Mouse (Mus musculus) left cerebral cortex, adult 11 months (tissue): ENCODE results near the gene Afdn.
"Not testable (repeated sequence)": the region's sequence is repeated elsewhere in the genome, so short reads cannot be mapped to it uniquely, and the experiment has no call there.

Experiments used
- DNase-seq: peaks from one replicate; pipeline ENCODE4 v3.0.0; 2022; ENCODE audit warnings: low spot score

Afdn gene

GRCm38 (mm10) chr17:13739981-13740380 is 20.4 kb upstream of the Afdn start:
- DNase-seq: no peak

- DNase-seq: no peak
Observed at GRCm38 (mm10) chr17:13740796-13741195, 19.5 kb upstream of the Afdn start.

DNA sequence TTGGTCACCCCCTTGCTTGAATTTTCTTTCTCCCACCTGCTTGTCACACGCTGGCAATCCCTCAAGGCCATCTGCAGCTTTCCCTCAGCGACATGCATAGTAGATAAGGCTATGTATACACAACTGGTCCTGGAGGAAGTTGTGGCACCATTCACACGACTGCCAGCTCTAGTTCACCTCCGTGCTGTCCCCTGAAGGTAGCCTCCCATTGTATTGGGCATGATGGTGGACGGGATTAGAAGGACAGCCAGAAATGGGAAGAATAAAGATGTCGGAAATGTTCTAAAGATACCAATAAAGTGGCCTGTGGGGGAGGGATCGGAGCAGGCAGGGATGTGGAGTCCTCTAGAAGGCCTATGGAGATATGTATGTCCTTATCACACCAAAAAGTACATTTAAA is 18.7 kb upstream of the Afdn start:
- no peak for DNase-seq

GRCm38 (mm10) chr17:13742334-13742733 is 18.0 kb upstream of the Afdn start:
- no peak for DNase-seq

- DNase-seq: no peak
Observed at GRCm38 (mm10) chr17:13742941-13743708, 17.2 kb upstream of the Afdn start.

- DNase-seq: no peak
Observed at GRCm38 (mm10) chr17:13743709-13744079, 16.6 kb upstream of the Afdn start.

- DNase-seq: no peak
Observed at GRCm38 (mm10) chr17:13744219-13744618, 16.1 kb upstream of the Afdn start.

GRCm38 (mm10) chr17:13744824-13745223 is 15.5 kb upstream of the Afdn start:
- no peak for DNase-seq

GRCm38 (mm10) chr17:13745373-13745772 is 15.0 kb upstream of the Afdn start:
- no peak for DNase-seq

- DNase-seq: no peak
Observed at GRCm38 (mm10) chr17:13746330-13746729, 14.0 kb upstream of the Afdn start.

DNA sequence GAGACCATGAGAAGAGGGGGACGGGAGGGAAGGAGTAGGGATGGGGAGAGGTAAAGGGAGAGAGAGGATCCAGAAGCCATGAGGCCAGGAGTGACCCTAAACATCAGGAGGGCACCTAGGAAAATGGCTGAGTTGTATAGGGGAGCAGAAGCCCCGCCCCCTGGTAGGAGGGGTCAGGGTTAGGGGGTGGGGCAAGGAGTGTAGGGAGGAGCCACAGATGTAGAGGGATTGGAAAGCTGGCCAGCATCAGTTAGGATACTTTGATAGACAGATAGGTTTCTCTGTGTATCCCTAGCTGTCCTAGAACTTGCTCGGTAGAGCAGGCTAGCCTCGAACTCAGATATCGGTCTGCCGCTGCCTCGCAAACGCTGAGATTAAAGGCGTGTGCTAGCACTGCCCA is 12.7 kb upstream of the Afdn start:
- no peak for DNase-seq

- no peak for DNase-seq
Observed at GRCm38 (mm10) chr17:13749027-13749426, 11.3 kb upstream of the Afdn start.

DNA sequence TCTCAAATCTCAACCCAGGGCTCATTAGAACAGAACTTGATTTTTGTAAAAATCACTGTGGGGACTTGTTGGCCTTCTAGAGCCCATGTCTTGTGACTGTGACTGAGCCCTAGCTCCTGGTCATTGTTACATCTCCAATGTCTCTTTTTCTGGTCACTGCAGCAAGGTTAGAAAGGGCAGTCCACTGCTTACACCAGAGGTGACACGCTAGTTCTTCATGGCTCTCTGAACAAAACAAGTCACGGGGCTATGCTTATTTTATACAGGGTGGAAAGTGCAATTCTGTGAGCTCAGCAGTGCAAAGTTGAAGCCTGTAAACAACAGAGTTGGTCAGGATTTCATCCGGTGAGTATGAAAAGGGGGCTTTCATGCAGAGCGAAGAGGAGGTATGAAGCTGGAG is 6.4 kb upstream of the Afdn start:
- DNase-seq: no peak

- DNase-seq: no peak
Observed at GRCm38 (mm10) chr17:13754940-13755339, 5.4 kb upstream of the Afdn start.

DNA sequence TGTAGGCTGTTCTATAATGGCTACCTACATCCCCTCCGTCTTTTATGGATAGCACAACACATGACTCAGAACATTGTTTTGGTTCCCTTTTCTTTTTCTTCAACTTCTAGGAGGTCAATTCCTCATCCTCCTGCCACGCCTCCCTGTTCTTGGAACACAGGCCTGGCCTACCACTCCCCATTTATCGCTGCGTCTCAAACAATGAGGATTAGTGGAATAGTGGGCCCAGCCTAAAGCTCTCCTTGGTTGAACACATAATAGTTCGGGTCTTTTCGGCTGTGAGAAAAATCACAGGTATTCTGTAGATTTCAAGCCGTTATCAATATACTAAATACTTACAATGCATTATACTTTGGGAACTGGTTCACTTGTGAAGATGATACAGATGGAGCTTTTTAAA is 1.8 kb upstream of the Afdn start:
- no peak for DNase-seq

DNA sequence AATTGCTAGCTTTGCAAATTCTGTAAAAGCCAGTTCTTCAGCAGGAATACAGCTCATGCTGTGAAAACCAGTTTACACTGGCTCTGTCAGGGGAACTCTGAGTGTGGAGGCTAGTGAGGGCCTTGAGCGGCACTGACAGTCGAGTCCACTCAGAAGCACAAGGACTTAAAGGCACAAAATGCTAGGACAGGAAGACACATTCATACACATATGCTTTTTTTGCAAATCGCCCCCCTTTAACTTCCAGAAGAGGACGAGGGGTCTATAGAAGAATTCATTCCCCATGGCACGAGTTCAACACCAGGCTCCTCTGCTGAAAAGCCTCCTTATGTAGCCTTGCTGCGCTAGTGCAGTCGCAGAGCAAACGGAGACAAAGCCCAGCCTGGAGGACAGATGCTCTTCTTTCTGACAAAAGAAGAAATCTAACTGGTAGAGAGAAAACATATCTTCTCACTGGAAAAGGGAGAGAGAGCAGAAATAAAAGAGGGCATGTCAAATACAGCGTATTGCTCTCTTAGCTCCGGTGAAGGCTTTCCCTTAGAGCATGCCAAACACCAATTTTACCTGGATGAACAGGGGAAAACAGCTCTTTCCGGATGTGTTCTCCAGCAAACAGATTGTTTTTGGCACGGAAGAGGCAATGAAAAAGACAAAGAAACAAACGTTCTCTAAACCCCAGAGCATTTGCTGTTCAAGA is 1.0 kb upstream of the Afdn start:
- DNase-seq: no peak

- no peak for DNase-seq
Observed at GRCm38 (mm10) chr17:13760675-13761178, 388 bp downstream of the Afdn start.

GRCm38 (mm10) chr17:13761179-13761913 is 1.0 kb downstream of the Afdn start, which contains the start of gene Tcte2:
TSS of gene Tcte2 (minus strand) at chr17:13761825.
- DNase-seq: no peak

DNA sequence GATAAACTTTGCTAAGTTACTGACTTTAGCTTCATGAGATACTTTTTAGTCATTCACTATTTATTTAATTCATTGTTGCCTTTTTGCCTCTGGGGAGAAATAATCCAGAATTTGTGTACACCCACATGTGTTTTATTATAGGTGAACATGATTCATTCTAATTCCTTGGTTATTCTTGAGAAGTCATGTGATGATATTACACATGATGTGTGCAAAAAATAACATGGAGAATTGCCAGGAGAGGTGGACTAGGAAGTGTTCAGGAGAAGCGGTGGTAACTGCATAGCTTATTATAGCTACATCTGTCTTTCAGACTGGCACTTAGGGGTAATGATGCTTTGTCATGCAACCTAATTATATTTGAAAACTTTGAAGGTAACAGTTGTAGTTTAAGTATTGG is 3.5 kb downstream of the Afdn start:
- DNase-seq: no peak

GRCm38 (mm10) chr17:13764911-13765310 is 4.6 kb downstream of the Afdn start:
- not testable (repeated sequence) for DNase-seq

DNA sequence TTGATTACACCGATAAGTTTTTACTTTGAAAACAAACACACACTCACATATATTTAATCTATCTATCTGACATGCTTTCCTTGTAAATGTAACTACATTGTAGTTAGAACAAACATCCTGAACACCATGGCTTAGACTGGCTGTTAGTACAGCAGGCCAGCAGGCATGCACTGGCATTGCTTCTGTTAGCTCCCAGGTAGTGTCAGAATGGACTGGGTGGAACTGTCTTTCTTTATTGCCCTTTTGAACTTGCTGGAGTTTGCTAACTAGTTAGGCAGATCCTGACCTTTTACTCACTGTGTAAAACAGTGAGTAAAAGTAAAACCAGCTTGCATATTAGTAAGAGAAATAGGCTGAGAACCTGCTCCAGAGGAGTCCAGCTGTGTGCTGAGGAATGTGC is 8.2 kb downstream of the Afdn start:
- DNase-seq: no peak

DNA sequence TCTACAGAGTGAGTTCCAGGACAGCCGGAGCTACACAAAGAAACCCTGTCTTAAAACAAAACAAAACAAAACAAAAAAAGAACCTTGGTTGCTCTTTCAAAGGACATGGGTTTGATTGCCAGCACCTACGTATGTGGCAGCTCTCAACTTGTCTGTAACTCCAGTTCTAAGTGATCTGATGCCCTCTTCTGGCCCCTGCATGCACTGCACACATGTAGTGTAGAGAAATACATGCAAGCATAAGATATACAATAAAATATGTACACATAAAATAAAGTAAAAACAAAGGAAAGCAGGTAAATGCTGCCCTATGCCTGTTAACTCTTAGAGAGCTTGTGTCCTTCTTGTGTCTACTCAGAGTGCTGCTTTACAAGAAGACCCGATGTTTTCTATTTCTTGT is 8.9 kb downstream of the Afdn start:
- DNase-seq: no peak

- no peak for DNase-seq
Observed at GRCm38 (mm10) chr17:13777676-13778075, 17.3 kb downstream of the Afdn start.
